Mouse (Mus musculus) embryonic facial prominence, embryonic 14.5 days (tissue): ENCODE measurements around the gene Stxbp2. TPM values are rescaled to one million over a fixed set of nuclear protein-coding genes. Genes with fewer than 3 reads are reported as not detected.

ENCODE experiments used
- polyA plus RNA-seq: library from polyadenylated mRNA; unstranded; fragments of >200 nt; fragmentation: Nextera tagmentation; extraction: Ambion mirVana; gene quantifications from 2 replicates; pipeline ENCODE4 v1.2.1, GENCODE M21; 2014

Stxbp2 gene
- polyA plus RNA-seq, 1 experiment from 2014 or later, result 23.7 TPM

Other genes starting within 250 kb of the Stxbp2 start
- 8.7 and 9.3 TPM in 2 replicates for gene Arhgef18, start 237.9 kb upstream of the Stxbp2 start, polyA plus RNA-seq
- 3.4 and 4.5 TPM in 2 replicates for gene Pex11g, start 163.3 kb upstream of the Stxbp2 start, polyA plus RNA-seq
- 0.18 TPM in 1 of 2 replicates, not detected in the other for gene Tex45, start 160.1 kb upstream of the Stxbp2 start, polyA plus RNA-seq
- gene Zfp358, start 137.8 kb upstream of the Stxbp2 start, polyA plus RNA-seq, result 22.6 and 25.1 TPM in 2 replicates
- gene Mcoln1, start 130.5 kb upstream of the Stxbp2 start, polyA plus RNA-seq, result 36.5 and 40.1 TPM in 2 replicates
- 18.2 and 22.0 TPM in 2 replicates for gene Pnpla6, start 115.6 kb upstream of the Stxbp2 start, polyA plus RNA-seq
- 0.47 and 0.60 TPM in 2 replicates for gene C330021F23Rik, start 63.0 kb upstream of the Stxbp2 start, polyA plus RNA-seq
- gene Camsap3, start 43.7 kb upstream of the Stxbp2 start, polyA plus RNA-seq, result 7.5 and 11.9 TPM in 2 replicates
- 41.3 and 47.0 TPM in 2 replicates for gene Xab2, start 9.6 kb upstream of the Stxbp2 start, polyA plus RNA-seq
- 84.2 and 97.1 TPM in 2 replicates for gene Pet100, start 9.4 kb upstream of the Stxbp2 start, polyA plus RNA-seq
- gene Pcp2, start 5.4 kb upstream of the Stxbp2 start, polyA plus RNA-seq, result 0.17 and 0.31 TPM in 2 replicates
- gene Retn, start 24.8 kb downstream of the Stxbp2 start, polyA plus RNA-seq, result 1.3 TPM in 1 of 2 replicates, not detected in the other
- gene Mcemp1, start 34.8 kb downstream of the Stxbp2 start, polyA plus RNA-seq, result 0.45 and 0.78 TPM in 2 replicates
- 12.6 and 14.8 TPM in 2 replicates for gene Fcor, start 41.4 kb downstream of the Stxbp2 start, polyA plus RNA-seq
- 29.0 and 29.5 TPM in 2 replicates for gene Trappc5, start 45.3 kb downstream of the Stxbp2 start, polyA plus RNA-seq
- gene Fcer2a, start 63.2 kb downstream of the Stxbp2 start, polyA plus RNA-seq, result 0.07 and 0.14 TPM in 2 replicates
- not detected in 2 replicates for gene Clec4g, start 89.7 kb downstream of the Stxbp2 start, polyA plus RNA-seq
- 0.50 and 1.1 TPM in 2 replicates for gene Cd209a, start 118.0 kb downstream of the Stxbp2 start, polyA plus RNA-seq
- not detected in 2 replicates for gene Cd209e, start 223.4 kb downstream of the Stxbp2 start, polyA plus RNA-seq
- gene Cd209d, start 247.6 kb downstream of the Stxbp2 start, polyA plus RNA-seq, result 0.22 TPM in 1 of 2 replicates, not detected in the other